Mouse (Mus musculus) myocyte (in vitro differentiated cells): ENCODE data around the gene Tbc1d10c. TPM values are rescaled to one million over a fixed set of nuclear protein-coding genes. Genes with fewer than 3 reads are reported as not detected.

Experiments used
- H3K27me3 ChIP-seq: one replicate; pipeline ENCODE4 v1.6.1; 2011; ENCODE audit not compliant: control insufficient read depth, insufficient read depth, insufficient read length
- H3K36me3 ChIP-seq: one replicate; pipeline ENCODE4 v1.6.1; 2011; ENCODE audit not compliant: control insufficient read depth, insufficient read depth
- H3K4me2 ChIP-seq: one replicate; pipeline ENCODE4 v1.6.1; 2011; ENCODE audit warnings: low read depth, control low read depth
- H3K4me3 ChIP-seq: one replicate; pipeline ENCODE4 v1.5.1; 2011; ENCODE audit warnings: mild to moderate bottlenecking, control low read depth, moderate library complexity
- H3K79me2 ChIP-seq: one replicate; pipeline ENCODE4 v1.6.1; 2011; ENCODE audit not compliant: control insufficient read depth, insufficient read depth
- H3ac ChIP-seq: one replicate; pipeline ENCODE4 v1.6.1; 2011; ENCODE audit not compliant: control insufficient read depth, insufficient read length
- CEBPB ChIP-seq: IDR thresholded peaks from 2 replicates; pipeline ENCODE4 v1.6.1; 2011; ENCODE audit warnings: mild to moderate bottlenecking, moderate library complexity; ENCODE audit not compliant: poor library complexity, insufficient read depth, severe bottlenecking
- E2F4 ChIP-seq: IDR thresholded peaks from one replicate; pipeline ENCODE4 v1.6.1; 2011; ENCODE audit warnings: mild to moderate bottlenecking, control low read depth, moderate library complexity; ENCODE audit not compliant: insufficient read depth
- MAX ChIP-seq: IDR thresholded peaks from one replicate; pipeline ENCODE4 v1.6.1; 2011; ENCODE audit warnings: low read depth, mild to moderate bottlenecking, control low read depth
- MYOD1 ChIP-seq, 3 experiments: IDR thresholded peaks; one replicate each; pipeline ENCODE4 v1.6.1; 2011; ENCODE audit warnings: control low read depth in 2 of 3, low read depth in 2 of 3, mild to moderate bottlenecking in 2 of 3, moderate library complexity in 1 of 3; ENCODE audit not compliant: insufficient read length in 2 of 3, control insufficient read depth in 1 of 3
- MYOG ChIP-seq, 3 experiments: IDR thresholded peaks; one replicate each; pipeline ENCODE4 v1.6.1; 2011; ENCODE audit warnings: control low read depth in 2 of 3, low read depth in 2 of 3, mild to moderate bottlenecking in 2 of 3; ENCODE audit not compliant: insufficient read length in 2 of 3, control insufficient read depth in 1 of 3, insufficient read depth in 1 of 3
- POLR2A ChIP-seq: IDR thresholded peaks from one replicate; pipeline ENCODE4 v1.6.1; 2011; ENCODE audit warnings: low read depth, mild to moderate bottlenecking, control low read depth, moderate library complexity; ENCODE audit not compliant: insufficient read length
- POLR2AphosphoS2 ChIP-seq: IDR thresholded peaks from one replicate; pipeline ENCODE4 v1.6.1; 2011; ENCODE audit warnings: low read depth, control low read depth; ENCODE audit not compliant: insufficient read length
- REST ChIP-seq: IDR thresholded peaks from one replicate; pipeline ENCODE4 v1.6.1; 2011; ENCODE audit warnings: mild to moderate bottlenecking, control low read depth, moderate library complexity; ENCODE audit not compliant: insufficient read depth, insufficient read length
- SRF ChIP-seq: IDR thresholded peaks from one replicate; pipeline ENCODE4 v1.6.1; 2011; ENCODE audit warnings: low read depth; ENCODE audit not compliant: control insufficient read depth, insufficient read length
- TCF12 ChIP-seq: IDR thresholded peaks from one replicate; pipeline ENCODE4 v1.6.1; 2011; ENCODE audit warnings: mild to moderate bottlenecking, control low read depth; ENCODE audit not compliant: poor library complexity, insufficient read depth, severe bottlenecking
- TCF3 ChIP-seq: IDR thresholded peaks from one replicate; pipeline ENCODE4 v1.6.1; 2011; ENCODE audit warnings: low read depth, control low read depth; ENCODE audit not compliant: insufficient read length
- USF1 ChIP-seq: IDR thresholded peaks from one replicate; pipeline ENCODE4 v1.6.1; 2011; ENCODE audit warnings: low read depth, mild to moderate bottlenecking, control low read depth, moderate library complexity
- polyA plus RNA-seq: library from polyadenylated mRNA; unstranded; fragments of >200 nt; fragmentation: generic; extraction: Trizol; gene quantifications from one replicate; pipeline ENCODE4 v1.2.1, GENCODE M21; 2012; ENCODE audit warnings: missing spikeins

The Tbc1d10c gene
- polyA plus RNA-seq, 1 experiment, result 0.67 TPM

GRCm38 (mm10) chr19:4231253-4232185, 40.4 kb upstream of the Tbc1d10c start, which contains the start of gene Pold4:
Gene Pold4, plus strand, starts transcription at chr19:4231899.
- H3K36me3 ChIP-seq, result no peaks in the 10 kb centered on the region
- peaks cover 8% of the 10 kb centered on the region for H3K79me2 ChIP-seq
- H3K4me3 ChIP-seq, result peak within 1 kb of the TSS; percentile 29
- H3ac ChIP-seq, result peak within 1 kb of the TSS; percentile 6
- TF ChIP-seq CEBPB, result no peak
- no peak for TF ChIP-seq E2F4
- TF ChIP-seq MYOG (IDR thresholded peaks at IDR 0.05; ENCODE audit: control insufficient read depth in 1 of 3, insufficient read depth in 1 of 3, insufficient read length in 2 of 3, low read depth in 2 of 3), result peak in 1 of 3 experiments; percentile 66
- no peak for TF ChIP-seq TCF3
- TF ChIP-seq REST, result peak; percentile 11
- TF ChIP-seq POLR2A, result peak; percentile 82
- TF ChIP-seq USF1, result no peak
- TF ChIP-seq MYOD1 (IDR thresholded peaks at IDR 0.05; ENCODE audit: control insufficient read depth in 1 of 3, insufficient read length in 2 of 3, low read depth in 2 of 3), result peak in 2 of 3 experiments; percentile 7 to 32
- TF ChIP-seq SRF, result no peak
- TF ChIP-seq TCF12, result no peak
- TF ChIP-seq MAX, result no peak
- peak; percentile 88 for TF ChIP-seq POLR2AphosphoS2
- H3K4me2 ChIP-seq, result peak within 1 kb of the TSS; percentile 98
- H3K27me3 ChIP-seq, result no peaks in the 10 kb centered on the region

- peak overlapping the region; percentile 88 for H3K4me2 ChIP-seq
- TF ChIP-seq USF1 (no peak), POLR2A (no peak), REST (no peak), MAX (no peak), POLR2AphosphoS2 (no peak)
- H3K27me3 ChIP-seq, result no peaks in the 10 kb centered on the region
- H3K79me2 ChIP-seq, result peaks cover 8% of the 10 kb centered on the region
- H3ac ChIP-seq, result no peak overlapping the region
- peak overlapping the region; percentile 29 for H3K4me3 ChIP-seq
- no peaks in the 10 kb centered on the region for H3K36me3 ChIP-seq
These were observed 39.3 kb upstream of the Tbc1d10c start for GRCm38 (mm10) chr19:4230415-4230814.

GRCm38 (mm10) chr19:4229451-4230076, 38.5 kb upstream of the Tbc1d10c start:
- no peak overlapping the region for H3ac ChIP-seq
- no peaks in the 10 kb centered on the region for H3K27me3 ChIP-seq
- peak overlapping the region; percentile 29 for H3K4me3 ChIP-seq
- TF ChIP-seq POLR2AphosphoS2 (peak; percentile 34), TCF3 (no peak), CEBPB (no peak), MYOG (IDR thresholded peaks at IDR 0.05; ENCODE audit: control insufficient read depth in 1 of 3, insufficient read depth in 1 of 3, insufficient read length in 2 of 3, low read depth in 2 of 3) (peak in 1 of 3 experiments; percentile 64), MYOD1 (IDR thresholded peaks at IDR 0.05; ENCODE audit: control insufficient read depth in 1 of 3, insufficient read length in 2 of 3, low read depth in 2 of 3) (peak in 1 of 3 experiments; percentile 55), TCF12 (no peak), POLR2A (peak; percentile 83), SRF (no peak), MAX (no peak)
- H3K4me2 ChIP-seq, result peak overlapping the region; percentile 88
- peaks cover 8% of the 10 kb centered on the region for H3K79me2 ChIP-seq
- no peaks in the 10 kb centered on the region for H3K36me3 ChIP-seq

- Histone ChIP-seq H3K27me3 (no peaks in the 10 kb centered on the region), H3K4me2 (peak overlapping the region; percentile 88), H3K4me3 (no peak overlapping the region), H3K79me2 (peaks cover 8% of the 10 kb centered on the region), H3ac (no peak overlapping the region), H3K36me3 (no peaks in the 10 kb centered on the region)
- TF ChIP-seq MAX, result no peak
These were observed 37.8 kb upstream of the Tbc1d10c start for GRCm38 (mm10) chr19:4228891-4229290.
